Mouse (Mus musculus) embryonic facial prominence, embryonic 12.5 days (tissue): ENCODE measurements around the gene Kctd5. TPM values are rescaled to one million over a fixed set of nuclear protein-coding genes. Genes with fewer than 3 reads are reported as not detected.
"Not testable (repeated sequence)": the region's sequence is repeated elsewhere in the genome, so short reads cannot be mapped to it uniquely, and the experiment has no call there.

Experiments
- ATAC-seq: fragments of 200-750 bp; cut with Nextera tagmentation; 2 replicates; pipeline ENCODE4 v1.8.0; 2017; ENCODE audit not compliant: insufficient number of reproducible peaks, insufficient read depth, low FRiP score, low TSS enrichment
- H3K27ac ChIP-seq: fragments of 300-500 bp; sonication (generic); 2 replicates; pipeline ENCODE4 v1.5.1; 2016; ENCODE audit warnings: mild to moderate bottlenecking
- H3K27me3 ChIP-seq: fragments of 300-500 bp; sonication (generic); 2 replicates; pipeline ENCODE4 v1.6.1; 2016; ENCODE audit warnings: mild to moderate bottlenecking, moderate library complexity
- H3K36me3 ChIP-seq: fragments of 300-500 bp; sonication (generic); 2 replicates; pipeline ENCODE4 v1.6.1; 2016; ENCODE audit warnings: mild to moderate bottlenecking
- H3K4me1 ChIP-seq: fragments of 300-500 bp; sonication (generic); 2 replicates; pipeline ENCODE4 v1.6.1; 2016
- H3K4me2 ChIP-seq: fragments of 300-500 bp; sonication (generic); replicated peaks from 2 replicates; pipeline ENCODE4 v1.6.1; 2016; ENCODE audit warnings: mild to moderate bottlenecking, moderate library complexity
- H3K4me3 ChIP-seq: fragments of 300-500 bp; sonication (generic); 2 replicates; pipeline ENCODE4 v1.5.1; 2016; ENCODE audit warnings: mild to moderate bottlenecking
- H3K9ac ChIP-seq: fragments of 300-500 bp; sonication (generic); 2 replicates; pipeline ENCODE4 v1.6.1; 2016; ENCODE audit warnings: mild to moderate bottlenecking, moderate library complexity
- H3K9me3 ChIP-seq: fragments of 300-500 bp; sonication (generic); 2 replicates; pipeline ENCODE4 v1.6.1; 2016; ENCODE audit warnings: mild to moderate bottlenecking, moderate library complexity
- WGBS: fragments of 180-500 bp; shearing (Covaris S2); methylation state at CpG from one replicate; pipeline ENCODE4 v1.1.7; 2016; 5-methylcytosine and 5-hydroxymethylcytosine counted together
- polyA plus RNA-seq: library from polyadenylated mRNA; unstranded; fragments of >200 nt; fragmentation: Nextera tagmentation; extraction: Ambion mirVana; gene quantifications from 2 replicates; pipeline ENCODE4 v1.2.1, GENCODE M21; 2016

Kctd5 gene
- polyA plus RNA-seq: 88.1 and 92.0 TPM in 2 replicates

GRCm38 (mm10) chr17:24072919-24073696 lies at the start of gene Kctd5:
Gene Kctd5, minus strand, starts transcription at chr17:24073485.
- H3K4me3 ChIP-seq: peak within 1 kb of the TSS; percentile 92
- peaks cover 22% of the 10 kb centered on the region for H3K36me3 ChIP-seq
- peak; percentile 95 for ATAC-seq
- H3K9me3 ChIP-seq: no peaks in the 10 kb centered on the region
- H3K4me1 ChIP-seq: peaks cover 6% of the 10 kb centered on the region
- H3K4me2 ChIP-seq: peak within 1 kb of the TSS; percentile 67
- peak within 1 kb of the TSS; percentile 80 for H3K27ac ChIP-seq
- H3K27me3 ChIP-seq: no peaks in the 10 kb centered on the region
- peak within 1 kb of the TSS; percentile 94 for H3K9ac ChIP-seq
- WGBS: under 1% methylated on average over 62 of the region's 62 CpGs

DNA sequence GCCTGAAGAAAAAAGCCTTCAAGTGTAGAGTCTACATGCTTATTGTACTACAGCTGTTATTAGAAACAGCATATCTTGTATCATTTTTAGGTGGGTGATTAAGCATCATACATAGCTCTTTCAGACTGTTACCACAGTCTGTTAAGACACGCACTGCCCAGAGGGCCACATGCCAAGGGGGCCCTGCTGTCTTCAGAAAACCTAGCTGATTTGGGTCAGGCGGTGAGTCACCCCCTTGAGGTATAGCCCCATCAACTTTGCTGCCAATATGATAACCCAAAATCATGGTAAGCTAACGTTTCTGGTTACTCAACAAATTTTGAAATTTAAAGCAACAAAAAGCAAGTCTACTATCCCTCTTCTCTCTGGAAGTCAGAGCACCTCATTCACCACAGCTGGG lies 46.2 kb upstream of the Kctd5 start:
- Histone ChIP-seq H3K9ac (no peak overlapping the region), H3K4me2 (no peak overlapping the region), H3K36me3 (no peaks in the 10 kb centered on the region), H3K9me3 (no peaks in the 10 kb centered on the region), H3K27me3 (no peaks in the 10 kb centered on the region), H3K4me3 (no peak overlapping the region), H3K27ac (no peak overlapping the region), H3K4me1 (no peaks in the 10 kb centered on the region)
- ATAC-seq: no peak
- WGBS: 85% methylated on average over 3 of the region's 3 CpGs

DNA sequence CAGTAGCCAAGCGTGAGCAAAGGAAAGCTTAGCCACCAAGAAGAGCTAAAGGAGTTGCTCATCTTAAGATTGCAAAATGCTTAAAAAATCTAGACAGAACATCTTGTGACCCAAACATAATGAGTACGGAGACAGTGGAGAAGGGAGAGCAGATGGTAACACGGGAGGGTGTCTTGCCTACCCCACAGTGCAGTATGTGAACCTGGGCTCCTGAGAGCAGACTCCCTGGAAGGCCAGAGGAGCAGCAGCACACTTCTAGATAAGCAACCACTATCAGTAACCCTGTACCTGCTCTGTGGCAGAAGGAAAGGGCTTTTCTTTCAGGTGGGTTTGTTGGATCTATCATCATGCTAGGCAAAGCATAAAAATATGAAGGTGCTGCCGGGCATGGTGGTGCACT lies 39.7 kb upstream of the Kctd5 start:
- 92% methylated on average over 4 of the region's 4 CpGs for WGBS
- Histone ChIP-seq H3K4me1 (no peaks in the 10 kb centered on the region), H3K27ac (no peak overlapping the region), H3K36me3 (peaks cover 12% of the 10 kb centered on the region), H3K4me3 (no peak overlapping the region), H3K9ac (no peak overlapping the region), H3K27me3 (no peaks in the 10 kb centered on the region), H3K9me3 (no peaks in the 10 kb centered on the region), H3K4me2 (no peak overlapping the region)
- ATAC-seq: no peak

GRCm38 (mm10) chr17:24111256-24111655 lies 38.0 kb upstream of the Kctd5 start:
- no peak overlapping the region for H3K4me3 ChIP-seq

DNA sequence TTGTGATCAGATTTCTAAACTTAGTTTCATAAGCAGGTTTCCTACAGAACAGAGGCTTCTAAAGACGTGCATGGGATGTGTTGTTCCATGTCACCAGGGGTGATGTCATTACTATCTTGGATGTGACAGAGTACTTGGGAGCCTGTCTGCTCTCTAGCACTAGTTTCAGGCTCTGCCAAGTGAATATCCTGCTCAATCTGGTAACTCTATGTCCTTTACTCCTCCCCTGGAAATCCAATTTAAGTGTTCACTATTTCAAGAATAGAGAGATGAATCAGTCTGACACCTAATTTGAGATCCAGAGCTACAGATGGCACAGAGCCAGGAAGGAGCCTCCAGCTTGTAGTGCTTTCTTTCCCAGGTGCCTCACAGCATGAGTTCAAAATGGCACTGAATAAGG lies 35.6 kb upstream of the Kctd5 start:
- ATAC-seq: no peak
- Histone ChIP-seq H3K27me3 (no peaks in the 10 kb centered on the region), H3K9ac (no peak overlapping the region), H3K9me3 (no peaks in the 10 kb centered on the region), H3K4me1 (no peaks in the 10 kb centered on the region), H3K27ac (no peak overlapping the region), H3K4me3 (no peak overlapping the region), H3K36me3 (peaks cover 30% of the 10 kb centered on the region), H3K4me2 (no peak overlapping the region)
- 68% methylated on average over 1 of the region's 1 CpGs for WGBS

More at GRCm38 (mm10) chr17:24111256-24111655, 38.0 kb upstream of the Kctd5 start:
- 88% methylated on average over 1 of the region's 1 CpGs for WGBS
- no peak overlapping the region for H3K4me2 ChIP-seq
- peaks cover 14% of the 10 kb centered on the region for H3K36me3 ChIP-seq
- no peaks in the 10 kb centered on the region for H3K9me3 ChIP-seq
- no peak overlapping the region for H3K9ac ChIP-seq
- no peak for ATAC-seq
- H3K4me1 ChIP-seq: no peaks in the 10 kb centered on the region
- no peaks in the 10 kb centered on the region for H3K27me3 ChIP-seq
- H3K27ac ChIP-seq: no peak overlapping the region

GRCm38 (mm10) chr17:24105111-24105510 lies 31.8 kb upstream of the Kctd5 start:
- Histone ChIP-seq H3K27ac (no peak overlapping the region), H3K9ac (no peak overlapping the region), H3K36me3 (peaks cover 48% of the 10 kb centered on the region), H3K9me3 (no peaks in the 10 kb centered on the region), H3K27me3 (no peaks in the 10 kb centered on the region), H3K4me3 (no peak overlapping the region), H3K4me1 (no peaks in the 10 kb centered on the region), H3K4me2 (no peak overlapping the region)
- 79% methylated on average over 2 of the region's 2 CpGs for WGBS
- no peak for ATAC-seq

- H3K4me2 ChIP-seq: no peak overlapping the region
- peaks cover 52% of the 10 kb centered on the region for H3K36me3 ChIP-seq
These were observed 25.1 kb upstream of the Kctd5 start for GRCm38 (mm10) chr17:24098354-24098753.

DNA sequence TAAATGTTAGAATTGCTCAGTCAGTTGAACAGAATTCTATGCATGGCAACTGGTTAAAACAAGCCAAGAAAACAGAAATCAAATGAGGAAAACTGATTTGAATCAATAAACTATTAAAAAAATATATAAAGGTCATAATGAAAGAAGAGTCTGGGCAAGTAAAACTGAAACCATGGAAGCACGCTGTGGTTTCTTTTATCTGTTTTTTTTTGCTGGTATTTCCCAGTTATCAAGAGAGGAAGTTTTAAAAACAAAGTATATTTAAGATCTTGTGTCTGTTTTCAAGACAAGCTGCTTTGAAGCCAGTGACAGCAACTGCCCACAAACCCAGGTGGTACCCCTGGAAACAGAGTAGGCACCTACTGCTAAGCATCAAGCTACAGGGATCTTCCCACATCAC lies 17.3 kb upstream of the Kctd5 start:
- Histone ChIP-seq H3K4me3 (no peak overlapping the region), H3K4me1 (no peaks in the 10 kb centered on the region), H3K27me3 (no peaks in the 10 kb centered on the region), H3K4me2 (no peak overlapping the region), H3K9me3 (no peaks in the 10 kb centered on the region), H3K27ac (no peak overlapping the region), H3K9ac (no peak overlapping the region), H3K36me3 (peaks cover 62% of the 10 kb centered on the region)
- 95% methylated on average over 1 of the region's 1 CpGs for WGBS
- ATAC-seq: no peak

More at GRCm38 (mm10) chr17:24098354-24098753, 25.1 kb upstream of the Kctd5 start:
- H3K9me3 ChIP-seq: no peaks in the 10 kb centered on the region
- H3K4me3 ChIP-seq: no peak overlapping the region
- no peak overlapping the region for H3K27ac ChIP-seq
- ATAC-seq: no peak
- no peaks in the 10 kb centered on the region for H3K27me3 ChIP-seq
- WGBS: 92% methylated on average over 4 of the region's 4 CpGs
- H3K4me1 ChIP-seq: no peaks in the 10 kb centered on the region
- H3K9ac ChIP-seq: no peak overlapping the region

DNA sequence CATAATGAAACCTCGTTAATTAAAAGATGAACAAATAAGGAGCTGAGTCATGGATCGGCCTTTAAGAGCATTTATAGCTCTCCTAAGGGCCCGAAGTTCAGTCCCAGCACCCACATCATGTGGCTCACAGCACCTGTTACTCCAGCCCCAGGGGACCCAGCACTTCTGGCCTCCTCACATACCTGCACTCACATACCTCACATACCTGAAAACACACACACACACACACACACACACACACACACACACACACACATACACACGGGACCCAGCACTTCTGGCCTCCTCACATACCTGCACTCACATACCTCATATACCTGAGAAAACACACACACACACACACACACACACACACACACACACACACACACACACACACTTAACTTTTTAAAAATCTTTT lies 13.1 kb upstream of the Kctd5 start:
- H3K27me3 ChIP-seq, H3K4me3 ChIP-seq, H3K4me1 ChIP-seq, H3K27ac ChIP-seq, H3K9me3 ChIP-seq, H3K9ac ChIP-seq, H3K4me2 ChIP-seq, ATAC-seq: not testable (repeated sequence)
- WGBS: 94% methylated on average over 4 of the region's 4 CpGs
- peaks cover 52% of the 10 kb centered on the region for H3K36me3 ChIP-seq

- H3K27me3 ChIP-seq: no peaks in the 10 kb centered on the region
- ATAC-seq: no peak
- peaks cover 46% of the 10 kb centered on the region for H3K36me3 ChIP-seq
- no peak overlapping the region for H3K27ac ChIP-seq
- H3K4me3 ChIP-seq: no peak overlapping the region
- H3K4me1 ChIP-seq: no peaks in the 10 kb centered on the region
- WGBS: 55% methylated on average over 1 of the region's 1 CpGs
- H3K9ac ChIP-seq: no peak overlapping the region
- no peaks in the 10 kb centered on the region for H3K9me3 ChIP-seq
- no peak overlapping the region for H3K4me2 ChIP-seq
These were observed 11.3 kb upstream of the Kctd5 start for GRCm38 (mm10) chr17:24084593-24084992.

GRCm38 (mm10) chr17:24077101-24077500 lies 3.8 kb upstream of the Kctd5 start:
- 82% methylated on average over 2 of the region's 2 CpGs for WGBS

GRCm38 (mm10) chr17:24069531-24069930 lies 3.8 kb downstream of the Kctd5 start:
- Histone ChIP-seq H3K4me3 (no peak overlapping the region), H3K9me3 (no peaks in the 10 kb centered on the region), H3K4me1 (peaks cover 6% of the 10 kb centered on the region), H3K36me3 (peaks cover 9% of the 10 kb centered on the region; the same call in 1 of the 2 replicates), H3K9ac (no peak overlapping the region), H3K27me3 (no peaks in the 10 kb centered on the region), H3K27ac (no peak overlapping the region), H3K4me2 (no peak overlapping the region)
- 88% methylated on average over 3 of the region's 3 CpGs for WGBS
- ATAC-seq: no peak

More at GRCm38 (mm10) chr17:24077101-24077500, 3.8 kb upstream of the Kctd5 start:
- no peak overlapping the region for H3K4me3 ChIP-seq
- H3K4me1 ChIP-seq: peaks cover 1% of the 10 kb centered on the region
- ATAC-seq: no peak
- no peak overlapping the region for H3K27ac ChIP-seq
- H3K27me3 ChIP-seq: no peaks in the 10 kb centered on the region
- peaks cover 42% of the 10 kb centered on the region for H3K36me3 ChIP-seq
- H3K4me2 ChIP-seq: no peak overlapping the region
- H3K9ac ChIP-seq: no peak overlapping the region
- H3K9me3 ChIP-seq: no peaks in the 10 kb centered on the region
